Mouse (Mus musculus) monocyte, adult 2 months (primary cell): Measurements from ENCODE around the gene Hoxa6.
A peak's percentile ranks its signal among the peaks of the same experiment; 100 is the strongest.

Experiments
- DNase-seq, 2 experiments: peaks; one replicate each; pipeline ENCODE4 v3.0.0; 2022; ENCODE audit warnings: low spot score in 2 of 2, low read depth in 1 of 2

Gene Hoxa6

GRCm38 (mm10) chr6:52241001-52241621, 32.6 kb upstream of the Hoxa6 start:
- no peak for DNase-seq

DNA sequence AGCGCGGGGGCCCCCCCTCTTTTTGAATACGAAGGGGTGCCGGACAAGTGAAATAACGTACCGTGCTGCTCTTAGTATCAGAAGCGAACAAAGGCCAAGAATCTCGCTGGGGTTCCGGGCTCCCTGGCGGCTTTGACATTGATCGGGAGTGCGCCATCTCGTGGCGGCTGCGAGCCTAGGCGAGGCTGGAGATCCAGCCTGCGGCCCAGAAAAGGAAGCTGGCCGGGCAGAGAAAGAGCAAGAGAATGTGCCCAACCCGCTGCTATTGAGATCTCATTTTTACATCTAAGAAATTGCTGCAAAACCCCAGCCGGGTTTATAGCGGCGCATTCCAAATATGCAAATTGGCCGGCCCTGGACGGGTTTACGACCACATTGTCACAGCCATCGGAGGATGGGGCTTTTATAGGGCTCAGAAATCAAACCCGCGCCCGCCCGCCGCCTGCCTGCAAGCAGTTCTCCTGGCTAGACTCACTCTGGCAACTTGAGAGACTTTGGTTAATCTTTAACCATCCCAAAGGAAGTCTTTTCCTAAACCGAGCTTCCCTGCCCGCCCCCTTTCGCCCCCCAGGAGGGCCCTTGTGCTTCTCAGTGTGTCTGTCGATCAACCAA, 32.0 kb upstream of the Hoxa6 start, which contains the start of gene Hoxa10:
Gene Hoxa10, minus strand, starts transcription at position 466 of the 612 bp plus-strand sequence.
- DNase-seq: peak; percentile 52 to 75

- no peak for DNase-seq
Observed at GRCm38 (mm10) chr6:52239625-52240388, 31.3 kb upstream of the Hoxa6 start.

DNA sequence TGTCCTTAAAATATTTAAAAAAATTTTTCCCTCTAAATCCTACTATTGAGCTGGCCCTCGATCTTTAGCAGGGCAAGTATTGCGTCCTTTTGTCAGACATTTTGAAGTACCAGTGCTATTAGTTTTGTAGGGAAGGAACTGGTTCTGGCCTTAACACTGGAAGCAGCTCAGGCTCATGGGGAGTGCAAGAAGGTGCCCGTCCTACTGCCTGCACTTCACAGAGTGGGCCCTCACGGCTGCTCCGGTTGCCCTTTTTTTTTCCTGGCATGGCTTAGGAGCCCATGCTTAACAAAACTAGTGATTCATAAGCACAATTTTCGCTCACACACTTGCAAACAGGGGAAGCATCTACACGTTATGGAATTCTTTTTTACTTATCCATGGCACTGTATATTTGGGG, 30.5 kb upstream of the Hoxa6 start:
- DNase-seq: no peak

GRCm38 (mm10) chr6:52238155-52238545, 29.6 kb upstream of the Hoxa6 start:
- no peak for DNase-seq

- no peak for DNase-seq
Observed at GRCm38 (mm10) chr6:52237346-52238154, 29.0 kb upstream of the Hoxa6 start.

DNA sequence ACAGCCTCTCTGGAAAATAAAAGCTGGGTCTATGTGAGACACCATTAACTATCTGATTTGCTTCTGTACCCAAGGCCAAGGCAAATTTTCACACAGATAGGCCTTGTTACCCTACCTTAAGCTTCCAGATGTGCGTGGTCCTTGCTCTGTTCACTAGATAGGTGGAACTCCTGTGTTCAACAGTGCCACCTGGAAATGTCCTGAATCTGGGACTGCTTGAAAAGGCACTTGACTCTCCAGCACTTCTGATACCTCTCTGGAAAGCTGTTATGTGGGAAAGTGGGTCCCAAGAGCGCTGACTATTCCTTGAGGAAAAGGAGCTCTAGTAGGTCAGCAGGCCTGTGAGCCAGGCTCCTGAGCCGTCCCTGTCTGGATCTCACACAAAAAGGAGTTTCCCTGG, 28.3 kb upstream of the Hoxa6 start:
- no peak for DNase-seq

DNA sequence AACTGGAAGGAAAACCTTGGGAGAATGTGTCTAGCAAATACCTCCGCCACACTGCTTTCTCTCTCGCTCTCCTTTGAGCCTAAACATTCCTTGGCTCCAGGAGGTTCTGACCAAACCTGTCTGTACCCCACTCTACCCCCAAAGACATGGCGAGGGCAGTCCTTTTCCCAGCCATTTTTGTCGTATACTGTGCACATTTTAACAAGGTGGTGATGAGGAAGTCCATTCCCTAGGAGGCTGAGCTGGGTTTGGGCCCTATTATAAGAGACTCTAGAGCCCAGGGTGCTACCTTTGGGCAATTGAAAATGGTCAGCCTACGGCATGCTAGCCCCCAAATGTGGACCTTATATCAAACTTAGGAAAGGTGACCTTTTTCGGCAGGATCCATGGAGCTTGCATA, 27.3 kb upstream of the Hoxa6 start:
- no peak for DNase-seq

GRCm38 (mm10) chr6:52235267-52235666, 26.7 kb upstream of the Hoxa6 start:
- DNase-seq: no peak

GRCm38 (mm10) chr6:52234428-52235140, 26.1 kb upstream of the Hoxa6 start:
- no peak for DNase-seq

GRCm38 (mm10) chr6:52233546-52234427, 25.3 kb upstream of the Hoxa6 start:
- DNase-seq: no peak

- no peak for DNase-seq
Observed at GRCm38 (mm10) chr6:52232984-52233545, 24.5 kb upstream of the Hoxa6 start.

DNA sequence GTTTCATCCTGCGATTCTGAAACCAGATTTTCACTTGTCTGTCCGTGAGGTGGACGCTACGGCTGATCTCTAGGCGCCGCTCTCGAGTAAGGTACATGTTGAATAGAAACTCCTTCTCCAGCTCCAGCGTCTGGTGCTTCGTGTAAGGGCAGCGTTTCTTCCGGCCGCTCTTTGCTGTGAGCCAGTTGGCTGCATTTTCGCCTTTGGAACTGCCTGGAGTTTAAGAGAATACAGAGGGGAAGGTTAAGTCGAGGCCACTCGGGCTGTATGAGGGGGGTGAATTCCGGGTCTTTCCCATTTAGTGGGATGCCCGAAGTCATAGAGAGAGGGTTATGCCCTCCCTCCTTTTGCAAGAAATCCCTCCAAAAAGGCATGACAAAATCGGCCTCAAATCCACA, 24.0 kb upstream of the Hoxa6 start:
- no peak for DNase-seq

DNA sequence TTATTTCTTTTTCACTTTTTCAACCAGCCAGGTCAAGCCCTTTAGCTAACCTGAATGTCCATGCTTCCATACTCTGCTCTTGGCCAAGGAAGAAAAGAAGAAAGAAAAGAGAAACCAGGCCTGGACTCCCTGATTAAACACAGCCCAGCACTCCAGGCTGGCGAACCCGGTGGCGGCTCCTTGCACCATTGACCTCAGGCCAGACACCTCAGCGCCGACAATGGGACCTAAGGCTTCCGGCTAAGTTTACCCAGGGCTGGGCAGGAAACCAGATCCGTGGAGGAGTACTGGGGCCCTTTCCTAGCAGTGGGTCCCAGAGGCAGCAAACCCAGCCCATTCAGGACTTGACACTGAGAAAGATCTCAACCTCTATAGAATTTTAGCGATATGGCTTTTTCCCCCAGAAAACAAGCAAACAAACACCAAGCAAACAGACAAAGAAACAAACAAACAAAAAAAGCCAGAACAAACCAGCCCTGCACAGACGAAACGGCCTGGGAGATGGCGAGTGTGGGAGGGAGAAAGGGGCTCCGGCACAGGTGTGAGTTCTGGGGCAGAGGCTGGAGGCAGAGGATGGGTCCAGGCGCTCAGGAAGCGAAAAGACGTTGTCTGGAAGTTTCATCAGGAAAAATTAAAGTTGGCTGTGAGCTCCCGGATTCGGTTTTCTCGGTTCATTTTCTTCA, 23.5 kb upstream of the Hoxa6 start:
- no peak for DNase-seq

DNA sequence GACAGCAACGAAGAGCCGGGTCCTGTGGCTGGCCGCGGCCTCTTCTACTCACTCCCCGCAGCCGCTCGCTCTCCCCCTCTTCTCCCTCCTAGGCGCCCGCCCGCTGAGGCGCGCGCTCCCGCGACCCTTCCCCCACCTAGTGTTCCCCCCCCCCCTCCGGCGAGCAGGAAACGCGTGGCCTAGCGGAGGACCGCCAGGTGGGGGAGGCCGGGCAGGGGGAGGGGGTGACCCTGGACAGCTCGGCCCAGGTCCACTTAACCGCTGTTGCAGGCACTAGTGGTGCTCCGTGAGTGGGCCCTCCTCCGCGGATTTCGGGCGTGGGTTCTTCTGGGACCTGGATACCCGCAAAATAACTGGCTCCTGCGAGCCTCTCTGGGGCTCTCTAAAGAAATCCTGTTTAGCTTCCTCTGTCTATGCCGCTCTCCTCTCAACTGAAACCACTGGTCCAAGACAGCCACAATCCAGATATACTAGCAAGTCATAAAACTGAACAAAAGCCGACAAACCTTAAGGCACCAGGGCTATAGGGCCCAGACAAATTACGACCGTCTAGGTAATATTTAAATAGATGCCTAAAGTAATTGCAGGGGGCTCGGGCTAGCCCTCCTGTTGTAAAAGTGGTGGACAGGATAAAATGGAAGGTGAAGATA, 22.1 kb upstream of the Hoxa6 start, which contains the start of gene Hoxa9:
Gene Hoxa9, minus strand, starts transcription at position 574 of the 650 bp plus-strand sequence.
- DNase-seq: no peak

DNA sequence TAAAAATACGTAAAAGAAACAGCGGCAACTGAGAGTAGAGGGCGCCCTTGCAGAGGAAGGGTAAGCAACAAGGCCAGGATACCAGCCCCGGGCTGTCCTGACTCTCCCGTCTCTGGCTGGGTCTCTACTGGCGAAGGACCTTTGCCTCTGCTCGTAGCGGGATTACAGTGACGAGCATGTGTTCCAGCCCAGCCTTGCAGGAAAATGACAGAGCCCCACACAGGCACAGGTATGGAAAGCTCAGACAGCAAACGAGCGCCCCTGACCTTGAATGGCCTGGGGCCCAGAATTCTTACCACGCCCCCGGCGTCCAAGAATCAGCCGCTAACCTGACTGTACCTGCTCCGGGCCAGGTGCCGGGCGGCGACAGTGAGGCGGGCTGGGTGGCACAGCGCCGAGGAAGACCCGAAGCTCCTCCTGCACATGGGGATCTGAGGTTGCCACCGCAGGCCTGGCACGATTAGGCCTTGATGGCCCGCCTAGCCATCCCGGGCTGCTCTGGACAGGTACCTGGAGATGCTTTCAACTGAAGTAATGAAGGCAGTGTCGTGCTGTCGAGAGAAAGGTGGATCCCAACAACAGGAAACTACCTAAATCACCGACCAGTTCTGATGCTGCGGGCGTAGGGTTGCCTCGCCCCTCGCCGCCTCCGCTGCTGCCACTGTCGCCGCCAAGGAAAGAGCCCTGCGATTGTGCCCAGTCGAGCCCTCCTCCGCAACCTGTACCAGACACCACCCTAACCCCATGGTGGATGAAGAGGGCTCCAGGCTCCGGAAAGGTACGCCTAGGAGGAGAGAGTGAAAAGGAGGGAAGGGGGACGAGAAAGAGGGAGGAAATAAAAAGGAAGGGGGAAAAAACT, 21.3 kb upstream of the Hoxa6 start:
- no peak for DNase-seq
